Mouse (Mus musculus) brain, embryonic 14.5 days (tissue): ENCODE measurements around the gene Edem3.

Experiments used
- CTCF ChIP-seq: fragments of 200-500 bp; IDR thresholded peaks from 2 replicates; pipeline ENCODE4 v1.5.1; 2012; ENCODE audit warnings: inconsistent platforms, mild to moderate bottlenecking, moderate library complexity, borderline replicate concordance; ENCODE audit not compliant: insufficient read depth, insufficient read length; ENCODE audit errors: extremely low read depth
- POLR2A ChIP-seq: fragments of 200-500 bp; IDR thresholded peaks from 2 replicates; pipeline ENCODE4 v1.6.1; 2012; ENCODE audit warnings: mild to moderate bottlenecking, inconsistent platforms, borderline replicate concordance; ENCODE audit not compliant: poor library complexity, insufficient read depth, insufficient read length, severe bottlenecking; ENCODE audit errors: extremely low read depth

- TF ChIP-seq CTCF (no peak), POLR2A (no peak)
Measured at GRCm38 (mm10) chr1:151807286-151807685, 52.1 kb downstream of the Edem3 start.
